Mouse (Mus musculus): ENCODE results near the gene Fyttd1. TPM values are rescaled to one million over a fixed set of nuclear protein-coding genes. Genes with fewer than 3 reads are reported as not detected.

The Fyttd1 gene
- 164 and 172 TPM in 2 replicates for polyA plus RNA-seq (2014; fragmentation: Nextera tagmentation; extraction: Ambion mirVana)

- no peaks in the 10 kb centered on the region for H3K9me3 ChIP-seq (replicated peaks; ENCODE audit: control insufficient read depth, low read length)
- H3K27ac ChIP-seq (ENCODE audit: low read depth, low read length), result peak within 1 kb of the TSS; percentile 84
- H3K4me3 ChIP-seq (ENCODE audit: low read depth, low read length), result peak within 1 kb of the TSS; percentile 96
- H3K27me3 ChIP-seq (ENCODE audit: control insufficient read depth, insufficient read depth, low read length), result no peaks in the 10 kb centered on the region
- H3K36me3 ChIP-seq (ENCODE audit: control insufficient read depth, insufficient read depth, low read length), result no peaks in the 10 kb centered on the region
- peak within 1 kb of the TSS; percentile 74 for H3K4me2 ChIP-seq
- H3K9ac ChIP-seq (ENCODE audit: low read depth, low read length), result peak within 1 kb of the TSS; percentile 94
- ATAC-seq (replicated peaks; ENCODE audit: insufficient number of reproducible peaks, low FRiP score, low TSS enrichment), result peak; percentile 96
- WGBS (ENCODE audit: insufficient replicate concordance), result under 1% methylated on average over 75 of the region's 83 CpGs
- H3K4me1 ChIP-seq (ENCODE audit: control insufficient read depth, insufficient read depth, low read length), result peaks cover 19% of the 10 kb centered on the region
Observed at GRCm38 (mm10) chr16:32877343-32878156, at the start of gene Fyttd1, which contains the start of gene Rubcn. Gene Fyttd1 (plus strand): TSS chr16:32877500. Gene Rubcn (minus strand): TSS chr16:32877766.

GRCm38 (mm10) chr16:32829104-32829503 lies 48.2 kb upstream of the Fyttd1 start:
- H3K4me2 ChIP-seq, result no peak overlapping the region
- WGBS (ENCODE audit: insufficient replicate concordance), result 81% methylated on average over 11 of the region's 11 CpGs
- no peak overlapping the region for H3K27ac ChIP-seq (ENCODE audit: low read depth, low read length)
- no peak overlapping the region for H3K4me3 ChIP-seq (ENCODE audit: low read depth, low read length)
- H3K9me3 ChIP-seq (replicated peaks; ENCODE audit: control insufficient read depth, low read length), result no peaks in the 10 kb centered on the region
- H3K27me3 ChIP-seq (ENCODE audit: control insufficient read depth, insufficient read depth, low read length), result no peaks in the 10 kb centered on the region
- H3K4me1 ChIP-seq (ENCODE audit: control insufficient read depth, insufficient read depth, low read length), result no peaks in the 10 kb centered on the region
- H3K9ac ChIP-seq (ENCODE audit: low read depth, low read length), result no peak overlapping the region
- peaks cover 24% of the 10 kb centered on the region for H3K36me3 ChIP-seq (ENCODE audit: control insufficient read depth, insufficient read depth, low read length)
- ATAC-seq (replicated peaks; ENCODE audit: insufficient number of reproducible peaks, low FRiP score, low TSS enrichment), result no peak

GRCm38 (mm10) chr16:32831501-32831900 lies 45.8 kb upstream of the Fyttd1 start:
- no peak for ATAC-seq (replicated peaks; ENCODE audit: insufficient number of reproducible peaks, low FRiP score, low TSS enrichment)
- Histone ChIP-seq H3K36me3 (ENCODE audit: control insufficient read depth, insufficient read depth, low read length) (peaks cover 29% of the 10 kb centered on the region), H3K27me3 (ENCODE audit: control insufficient read depth, insufficient read depth, low read length) (no peaks in the 10 kb centered on the region), H3K9ac (ENCODE audit: low read depth, low read length) (no peak overlapping the region), H3K4me3 (ENCODE audit: low read depth, low read length) (no peak overlapping the region), H3K9me3 (replicated peaks; ENCODE audit: control insufficient read depth, low read length) (no peaks in the 10 kb centered on the region), H3K4me2 (no peak overlapping the region), H3K4me1 (ENCODE audit: control insufficient read depth, insufficient read depth, low read length) (no peaks in the 10 kb centered on the region), H3K27ac (ENCODE audit: low read depth, low read length) (no peak overlapping the region)
- WGBS (ENCODE audit: insufficient replicate concordance), result 81% methylated on average over 4 of the region's 4 CpGs

- no peak overlapping the region for H3K9ac ChIP-seq (ENCODE audit: low read depth, low read length)
- no peak for ATAC-seq (replicated peaks; ENCODE audit: insufficient number of reproducible peaks, low FRiP score, low TSS enrichment)
- 87% methylated on average over 11 of the region's 11 CpGs for WGBS (ENCODE audit: insufficient replicate concordance)
Observed at GRCm38 (mm10) chr16:32847103-32847502, 30.2 kb upstream of the Fyttd1 start.

GRCm38 (mm10) chr16:32849042-32849830 lies 28.1 kb upstream of the Fyttd1 start:
- H3K4me1 ChIP-seq (ENCODE audit: control insufficient read depth, insufficient read depth, low read length), result peaks cover 12% of the 10 kb centered on the region
- H3K27me3 ChIP-seq (ENCODE audit: control insufficient read depth, insufficient read depth, low read length), result no peaks in the 10 kb centered on the region
- 82% methylated on average over 11 of the region's 11 CpGs for WGBS (ENCODE audit: insufficient replicate concordance)
- no peak overlapping the region for H3K27ac ChIP-seq (ENCODE audit: low read depth, low read length)
- no peak overlapping the region for H3K9ac ChIP-seq (ENCODE audit: low read depth, low read length)
- H3K4me2 ChIP-seq, result no peak overlapping the region
- H3K36me3 ChIP-seq (ENCODE audit: control insufficient read depth, insufficient read depth, low read length), result peaks cover 28% of the 10 kb centered on the region
- ATAC-seq (replicated peaks; ENCODE audit: insufficient number of reproducible peaks, low FRiP score, low TSS enrichment), result no peak
- no peak overlapping the region for H3K4me3 ChIP-seq (ENCODE audit: low read depth, low read length)
- no peaks in the 10 kb centered on the region for H3K9me3 ChIP-seq (replicated peaks; ENCODE audit: control insufficient read depth, low read length)

More at GRCm38 (mm10) chr16:32847103-32847502, 30.2 kb upstream of the Fyttd1 start:
- Histone ChIP-seq H3K4me3 (ENCODE audit: low read depth, low read length) (no peak overlapping the region), H3K36me3 (ENCODE audit: control insufficient read depth, insufficient read depth, low read length) (peaks cover 33% of the 10 kb centered on the region), H3K4me1 (ENCODE audit: control insufficient read depth, insufficient read depth, low read length) (no peaks in the 10 kb centered on the region), H3K27me3 (ENCODE audit: control insufficient read depth, insufficient read depth, low read length) (no peaks in the 10 kb centered on the region), H3K27ac (ENCODE audit: low read depth, low read length) (no peak overlapping the region), H3K4me2 (no peak overlapping the region), H3K9me3 (replicated peaks; ENCODE audit: control insufficient read depth, low read length) (no peaks in the 10 kb centered on the region)

GRCm38 (mm10) chr16:32853492-32854049 lies 23.7 kb upstream of the Fyttd1 start:
- ATAC-seq (replicated peaks; ENCODE audit: insufficient number of reproducible peaks, low FRiP score, low TSS enrichment), result no peak
- Histone ChIP-seq H3K27ac (ENCODE audit: low read depth, low read length) (peak overlapping the region; percentile 89), H3K4me1 (ENCODE audit: control insufficient read depth, insufficient read depth, low read length) (peaks cover 25% of the 10 kb centered on the region), H3K4me3 (ENCODE audit: low read depth, low read length) (no peak overlapping the region), H3K9ac (ENCODE audit: low read depth, low read length) (peak overlapping the region; percentile 4; the same call in 1 of the 2 replicates), H3K4me2 (peak overlapping the region; percentile 47), H3K27me3 (ENCODE audit: control insufficient read depth, insufficient read depth, low read length) (no peaks in the 10 kb centered on the region), H3K36me3 (ENCODE audit: control insufficient read depth, insufficient read depth, low read length) (peaks cover 7% of the 10 kb centered on the region), H3K9me3 (replicated peaks; ENCODE audit: control insufficient read depth, low read length) (no peaks in the 10 kb centered on the region)
- WGBS (ENCODE audit: insufficient replicate concordance), result 41% methylated on average over 13 of the region's 13 CpGs

- ATAC-seq (replicated peaks; ENCODE audit: insufficient number of reproducible peaks, low FRiP score, low TSS enrichment), result 0 out of 2 replicates have a peak, but pooled peaks have one; percentile 23
- no peak overlapping the region for H3K4me3 ChIP-seq (ENCODE audit: low read depth, low read length)
Observed at GRCm38 (mm10) chr16:32854050-32854571, 23.2 kb upstream of the Fyttd1 start.

GRCm38 (mm10) chr16:32856751-32857150 lies 20.5 kb upstream of the Fyttd1 start:
- Histone ChIP-seq H3K9ac (ENCODE audit: low read depth, low read length) (no peak overlapping the region), H3K4me1 (ENCODE audit: control insufficient read depth, insufficient read depth, low read length) (peaks cover 39% of the 10 kb centered on the region), H3K27ac (ENCODE audit: low read depth, low read length) (no peak overlapping the region), H3K27me3 (ENCODE audit: control insufficient read depth, insufficient read depth, low read length) (no peaks in the 10 kb centered on the region), H3K4me2 (no peak overlapping the region), H3K9me3 (replicated peaks; ENCODE audit: control insufficient read depth, low read length) (no peaks in the 10 kb centered on the region), H3K4me3 (ENCODE audit: low read depth, low read length) (no peak overlapping the region), H3K36me3 (ENCODE audit: control insufficient read depth, insufficient read depth, low read length) (no peaks in the 10 kb centered on the region; the same call in 1 of the 2 replicates)
- no peak for ATAC-seq (replicated peaks; ENCODE audit: insufficient number of reproducible peaks, low FRiP score, low TSS enrichment)
- 80% methylated on average over 3 of the region's 3 CpGs for WGBS (ENCODE audit: insufficient replicate concordance)

More at GRCm38 (mm10) chr16:32854050-32854571, 23.2 kb upstream of the Fyttd1 start:
- Histone ChIP-seq H3K9ac (ENCODE audit: low read depth, low read length) (no peak overlapping the region; the same call in 1 of the 2 replicates), H3K4me2 (peak overlapping the region; percentile 47), H3K27me3 (ENCODE audit: control insufficient read depth, insufficient read depth, low read length) (no peaks in the 10 kb centered on the region), H3K27ac (ENCODE audit: low read depth, low read length) (peak overlapping the region; percentile 89), H3K36me3 (ENCODE audit: control insufficient read depth, insufficient read depth, low read length) (peaks cover 4% of the 10 kb centered on the region), H3K9me3 (replicated peaks; ENCODE audit: control insufficient read depth, low read length) (no peaks in the 10 kb centered on the region), H3K4me1 (ENCODE audit: control insufficient read depth, insufficient read depth, low read length) (peaks cover 30% of the 10 kb centered on the region)
- 44% methylated on average over 2 of the region's 2 CpGs for WGBS (ENCODE audit: insufficient replicate concordance)
